Mouse (Mus musculus) kidney, embryonic 14.5 days (tissue): ENCODE results near the gene Skiv2l. TPM values are rescaled to one million over a fixed set of nuclear protein-coding genes. Genes with fewer than 3 reads are reported as not detected.
A peak's percentile ranks its signal among the peaks of the same experiment; 100 is the strongest.

Source experiments
- ATAC-seq: fragments of 200-750 bp; cut with Nextera tagmentation; 2 replicates; pipeline ENCODE4 v1.8.0; 2017; ENCODE audit warnings: moderate number of reproducible peaks, mild to moderate bottlenecking, moderate TSS enrichment, moderate library complexity; ENCODE audit not compliant: low FRiP score, low TSS enrichment
- H3K27ac ChIP-seq: fragments of 300-500 bp; sonication (generic); 2 replicates; pipeline ENCODE4 v1.5.1; 2014; ENCODE audit warnings: low read depth, mild to moderate bottlenecking, low read length, moderate library complexity, mixed read lengths
- H3K27me3 ChIP-seq: fragments of 300-500 bp; sonication (generic); 2 replicates; pipeline ENCODE4 v1.6.1; 2014; ENCODE audit warnings: mild to moderate bottlenecking, low read length; ENCODE audit not compliant: control insufficient read depth, insufficient read depth
- H3K36me3 ChIP-seq: fragments of 300-500 bp; sonication (generic); 2 replicates; pipeline ENCODE4 v1.6.1; 2014; ENCODE audit warnings: low read length, mixed read lengths; ENCODE audit not compliant: control insufficient read depth, insufficient read depth
- H3K4me1 ChIP-seq: fragments of 300-500 bp; sonication (generic); 2 replicates; pipeline ENCODE4 v1.6.1; 2014; ENCODE audit warnings: low read length, mixed read lengths; ENCODE audit not compliant: control insufficient read depth, insufficient read depth
- H3K4me2 ChIP-seq: fragments of 300-500 bp; sonication (generic); replicated peaks from 2 replicates; pipeline ENCODE4 v1.6.1; 2014; ENCODE audit warnings: low read depth, mild to moderate bottlenecking, low read length
- H3K4me3 ChIP-seq: fragments of 300-500 bp; sonication (generic); 2 replicates; pipeline ENCODE4 v1.5.1; 2014; ENCODE audit warnings: mild to moderate bottlenecking, low read length
- H3K9ac ChIP-seq: fragments of 300-500 bp; sonication (generic); 2 replicates; pipeline ENCODE4 v1.6.1; 2014; ENCODE audit warnings: low read depth, mild to moderate bottlenecking, low read length, moderate library complexity
- H3K9me3 ChIP-seq: fragments of 300-500 bp; sonication (generic); 2 replicates; pipeline ENCODE4 v1.6.1; 2016; ENCODE audit warnings: low read length; ENCODE audit not compliant: control insufficient read depth
- WGBS: fragments of 180-500 bp; shearing (Covaris S2); extraction: QIAGEN DNeasy Blood & Tissue Kit; methylation state at CpG from one replicate; pipeline ENCODE4 v1.1.7; 2014; 5-methylcytosine and 5-hydroxymethylcytosine counted together
- polyA plus RNA-seq: library from polyadenylated mRNA; unstranded; fragments of >200 nt; fragmentation: Nextera tagmentation; extraction: Ambion mirVana; gene quantifications from 2 replicates; pipeline ENCODE4 v1.2.1, GENCODE M21; 2014

Gene Skiv2l
- polyA plus RNA-seq = 22.8 and 45.9 TPM in 2 replicates

DNA sequence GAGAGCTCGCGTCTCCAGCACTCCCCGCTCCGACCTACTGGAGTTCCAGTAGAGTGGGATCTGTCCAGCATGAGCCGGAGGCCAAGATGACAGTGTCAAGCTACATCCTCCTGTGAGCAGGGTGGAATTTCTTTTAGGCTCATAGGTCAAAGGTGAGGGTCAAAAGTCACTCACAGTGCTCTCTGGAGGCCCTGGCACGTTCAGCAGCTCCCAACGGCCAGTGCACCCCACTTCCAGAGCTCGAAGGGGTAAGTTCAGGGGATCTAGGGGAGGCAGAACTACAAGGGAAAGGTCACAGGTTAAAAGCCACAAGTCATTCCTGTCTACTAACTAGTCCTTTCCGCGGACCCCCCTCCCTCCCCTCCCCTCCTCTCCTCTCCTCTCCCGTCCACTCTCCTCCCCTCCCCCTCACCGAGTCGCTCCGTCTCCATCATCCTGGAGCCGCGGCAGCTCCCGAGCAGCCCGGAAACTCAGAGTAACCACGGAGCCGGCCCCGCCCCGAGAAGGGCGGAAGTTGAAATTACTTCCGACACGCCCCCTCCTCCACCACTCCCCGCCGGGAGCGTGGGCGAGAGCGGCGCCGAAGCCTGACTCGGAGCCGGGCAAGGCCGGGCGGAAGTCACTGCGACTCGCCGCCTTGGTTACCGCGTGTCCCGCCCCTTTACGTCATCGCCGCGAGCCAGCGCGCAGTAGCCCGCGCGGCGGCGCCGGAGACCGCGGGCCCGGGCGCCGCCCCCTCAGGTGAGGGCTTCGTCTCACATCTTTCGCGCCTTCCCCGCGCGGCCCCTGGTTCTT is at the start of gene Skiv2l, which contains the start of gene Nelfe:
Skiv2l (minus strand) TSS at position 489 of the 795 bp plus-strand sequence.
Nelfe (plus strand) TSS at position 670 of the 795 bp plus-strand sequence.
- under 1% methylated on average over 65 of the region's 65 CpGs for WGBS
- peaks cover 59% of the 10 kb centered on the region for H3K36me3 ChIP-seq
- H3K27me3 ChIP-seq = no peaks in the 10 kb centered on the region
- peak within 1 kb of the TSS; percentile 90 for H3K4me2 ChIP-seq
- peak within 1 kb of the TSS; percentile 95 for H3K4me3 ChIP-seq
- peaks cover 13% of the 10 kb centered on the region for H3K4me1 ChIP-seq
- ATAC-seq = peak; percentile 96
- H3K9ac ChIP-seq = peak within 1 kb of the TSS; percentile 85
- H3K9me3 ChIP-seq = no peaks in the 10 kb centered on the region
- H3K27ac ChIP-seq = peak within 1 kb of the TSS; percentile 17; the same call in 1 of the 2 replicates

DNA sequence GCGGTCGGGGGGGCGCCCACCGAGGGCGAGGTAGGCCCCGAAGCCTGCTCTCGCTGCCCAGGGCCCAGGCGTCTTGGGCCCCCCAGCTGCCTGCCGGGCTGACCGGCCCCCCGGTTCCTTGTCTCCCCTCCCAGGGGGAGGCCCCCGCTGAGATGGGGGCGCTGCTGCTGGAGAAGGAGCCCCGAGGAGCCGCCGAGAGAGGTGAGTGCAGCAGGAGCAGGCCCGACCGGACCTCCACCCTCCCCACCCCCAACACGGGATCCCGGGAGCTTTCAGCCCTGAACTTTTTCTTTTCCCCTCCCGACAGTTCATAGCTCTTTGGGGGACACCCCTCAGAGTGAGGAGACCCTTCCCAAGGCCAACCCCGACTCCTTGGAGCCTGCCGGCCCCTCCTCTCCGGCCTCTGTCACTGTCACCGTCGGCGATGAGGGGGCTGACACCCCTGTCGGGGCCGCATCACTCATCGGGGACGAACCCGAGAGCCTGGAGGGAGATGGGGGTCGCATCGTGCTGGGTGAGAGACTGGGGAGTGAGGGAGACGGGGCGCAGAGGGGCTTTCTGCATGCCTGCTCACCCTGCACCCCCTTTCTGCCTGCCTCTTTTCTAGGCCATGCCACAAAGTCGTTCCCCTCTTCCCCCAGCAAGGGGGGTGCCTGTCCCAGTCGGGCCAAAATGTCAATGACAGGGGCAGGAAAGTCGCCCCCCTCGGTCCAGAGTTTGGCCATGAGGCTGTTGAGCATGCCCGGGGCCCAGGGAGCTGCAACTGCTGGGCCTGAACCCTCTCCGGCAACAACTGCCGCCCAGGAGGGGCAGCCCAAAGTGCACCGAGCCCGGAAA is 49.3 kb upstream of the Skiv2l start:
- peaks cover 26% of the 10 kb centered on the region for H3K36me3 ChIP-seq
- peaks cover 13% of the 10 kb centered on the region for H3K4me1 ChIP-seq
- peak overlapping the region; percentile 93 for H3K9ac ChIP-seq
- no peaks in the 10 kb centered on the region for H3K9me3 ChIP-seq
- 1% methylated on average over 34 of the region's 45 CpGs for WGBS
- peak overlapping the region; percentile 92 for H3K4me3 ChIP-seq
- no peak for ATAC-seq
- H3K4me2 ChIP-seq = peak overlapping the region; percentile 90
- H3K27ac ChIP-seq = peak overlapping the region; percentile 97
- no peaks in the 10 kb centered on the region for H3K27me3 ChIP-seq

DNA sequence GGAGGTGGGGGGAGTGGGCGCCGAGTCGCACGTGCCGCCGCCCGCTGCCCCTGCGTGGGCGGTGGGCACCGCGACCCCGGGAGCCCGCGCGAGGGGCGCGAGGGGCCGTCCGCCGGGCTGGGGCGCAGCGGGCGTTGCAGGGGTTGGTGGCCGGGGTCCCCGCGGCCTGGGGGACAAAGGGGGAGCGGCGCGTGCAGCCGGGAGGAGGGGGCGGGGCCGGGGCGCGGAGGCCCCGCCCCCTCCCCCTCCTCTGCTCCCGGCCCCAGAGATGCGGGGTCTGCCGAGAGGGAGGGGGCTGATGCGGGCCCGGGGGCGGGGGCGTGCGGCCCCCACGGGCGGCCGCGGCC is 48.7 kb upstream of the Skiv2l start:
- no peaks in the 10 kb centered on the region for H3K27me3 ChIP-seq
- H3K4me1 ChIP-seq = peaks cover 13% of the 10 kb centered on the region
- peak overlapping the region; percentile 92 for H3K4me3 ChIP-seq
- 0% methylated on average over 18 of the region's 47 CpGs for WGBS
- H3K27ac ChIP-seq = peak overlapping the region; percentile 97
- peaks cover 24% of the 10 kb centered on the region for H3K36me3 ChIP-seq
- H3K4me2 ChIP-seq = peak overlapping the region; percentile 90
- no peaks in the 10 kb centered on the region for H3K9me3 ChIP-seq
- no peak for ATAC-seq
- H3K9ac ChIP-seq = peak overlapping the region; percentile 93

DNA sequence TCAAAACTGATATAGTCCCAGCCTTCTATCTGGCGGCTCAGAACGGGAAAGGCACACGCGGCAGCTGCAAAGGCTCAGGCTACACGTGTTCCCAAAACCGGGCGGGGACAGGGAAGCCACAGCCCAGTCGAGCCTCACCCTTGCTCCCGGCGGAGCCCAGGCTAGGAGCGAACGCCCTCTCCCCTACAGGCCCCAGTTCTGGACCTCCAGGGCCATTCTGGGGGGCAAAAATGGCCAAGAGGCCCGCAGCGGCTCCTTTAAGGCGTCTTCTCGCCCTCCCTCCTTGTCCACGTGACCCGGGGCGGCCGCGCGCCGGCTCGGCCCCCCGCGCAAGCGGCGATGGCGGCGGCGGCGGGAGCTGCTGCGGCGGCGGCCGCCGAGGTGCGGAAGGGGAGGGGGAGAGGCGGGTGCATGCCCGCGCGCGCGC is 48.2 kb upstream of the Skiv2l start, which contains the start of the genes C2 and Ehmt2:
C2 (minus strand) TSS at position 106 of the 427 bp plus-strand sequence.
Ehmt2 (plus strand) TSS at position 310 of the 427 bp plus-strand sequence.
- H3K9ac ChIP-seq = peak within 1 kb of the TSS; percentile 93
- H3K36me3 ChIP-seq = peaks cover 19% of the 10 kb centered on the region
- H3K9me3 ChIP-seq = no peaks in the 10 kb centered on the region
- H3K4me2 ChIP-seq = peak within 1 kb of the TSS; percentile 90
- peak; percentile 53 for ATAC-seq
- peak within 1 kb of the TSS; percentile 97 for H3K27ac ChIP-seq
- peak within 1 kb of the TSS; percentile 92 for H3K4me3 ChIP-seq
- peaks cover 13% of the 10 kb centered on the region for H3K4me1 ChIP-seq
- under 1% methylated on average over 32 of the region's 44 CpGs for WGBS
- no peaks in the 10 kb centered on the region for H3K27me3 ChIP-seq

DNA sequence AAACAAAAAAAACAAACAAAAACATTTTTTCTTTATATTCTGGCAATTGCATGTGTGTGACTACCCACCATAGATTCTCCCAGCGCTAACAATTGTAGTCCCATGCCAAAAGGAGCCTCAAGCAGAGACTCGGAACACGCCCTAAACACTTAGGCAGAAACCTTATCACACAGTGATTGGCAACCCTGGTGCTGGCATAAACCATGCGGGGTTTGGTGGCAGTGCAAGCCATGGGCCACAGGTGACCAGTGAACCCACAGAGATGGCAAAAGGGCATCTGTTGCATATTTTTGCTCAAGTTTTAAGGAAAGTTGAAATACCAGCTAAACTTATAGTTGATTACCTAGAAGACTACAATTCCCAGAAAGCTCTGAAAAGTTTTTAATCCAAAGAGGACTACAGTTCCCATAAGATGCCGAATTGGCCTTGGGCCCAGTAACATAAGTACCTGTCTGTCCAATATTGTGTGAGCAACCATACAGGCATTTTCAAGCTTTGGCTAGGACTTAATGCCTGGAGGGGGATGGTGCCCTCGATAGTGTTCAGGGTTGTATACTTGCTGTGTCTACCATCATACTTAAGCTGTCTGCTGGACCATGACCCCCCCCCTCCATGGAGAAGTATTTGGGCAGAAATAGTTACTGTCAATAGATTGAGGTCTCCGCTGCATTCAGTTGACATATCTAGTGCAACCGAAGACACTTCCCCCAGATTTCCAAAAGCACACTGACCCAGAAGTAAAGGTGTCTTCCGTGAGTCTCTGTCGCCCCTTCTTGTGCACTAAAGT is 47.6 kb upstream of the Skiv2l start:
- Histone ChIP-seq H3K9me3 (no peaks in the 10 kb centered on the region), H3K9ac (peak overlapping the region; percentile 93), H3K4me2 (peak overlapping the region; percentile 90), H3K4me1 (peaks cover 10% of the 10 kb centered on the region), H3K4me3 (peak overlapping the region; percentile 92), H3K27me3 (no peaks in the 10 kb centered on the region), H3K27ac (peak overlapping the region; percentile 97), H3K36me3 (peaks cover 13% of the 10 kb centered on the region)
- 16% methylated on average over 10 of the region's 10 CpGs for WGBS
- no peak for ATAC-seq

DNA sequence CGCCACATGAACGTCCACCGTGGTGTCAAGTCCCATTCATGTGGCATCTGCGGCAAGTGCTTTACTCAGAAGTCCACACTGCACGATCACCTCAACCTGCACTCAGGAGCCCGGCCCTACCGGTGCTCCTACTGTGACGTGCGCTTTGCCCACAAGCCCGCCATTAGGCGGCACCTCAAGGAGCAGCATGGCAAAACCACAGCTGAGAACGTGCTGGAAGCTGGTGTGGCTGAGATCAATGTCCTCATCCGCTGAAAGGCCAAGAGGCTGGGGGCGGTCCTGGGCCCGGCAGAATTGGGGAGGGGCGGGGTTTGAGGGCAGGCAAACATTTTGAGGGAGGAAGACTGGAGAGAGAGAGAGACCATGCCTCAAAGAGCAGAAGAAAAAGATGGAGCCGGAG is 46.4 kb upstream of the Skiv2l start:
- WGBS = 87% methylated on average over 17 of the region's 17 CpGs
- Histone ChIP-seq H3K27ac (no peak overlapping the region), H3K36me3 (peaks cover 7% of the 10 kb centered on the region), H3K9me3 (no peaks in the 10 kb centered on the region), H3K4me2 (peak overlapping the region; percentile 8; the same call in 1 of the 2 replicates), H3K4me3 (no peak overlapping the region), H3K27me3 (no peaks in the 10 kb centered on the region), H3K4me1 (peaks cover 10% of the 10 kb centered on the region), H3K9ac (no peak overlapping the region)
- no peak for ATAC-seq

DNA sequence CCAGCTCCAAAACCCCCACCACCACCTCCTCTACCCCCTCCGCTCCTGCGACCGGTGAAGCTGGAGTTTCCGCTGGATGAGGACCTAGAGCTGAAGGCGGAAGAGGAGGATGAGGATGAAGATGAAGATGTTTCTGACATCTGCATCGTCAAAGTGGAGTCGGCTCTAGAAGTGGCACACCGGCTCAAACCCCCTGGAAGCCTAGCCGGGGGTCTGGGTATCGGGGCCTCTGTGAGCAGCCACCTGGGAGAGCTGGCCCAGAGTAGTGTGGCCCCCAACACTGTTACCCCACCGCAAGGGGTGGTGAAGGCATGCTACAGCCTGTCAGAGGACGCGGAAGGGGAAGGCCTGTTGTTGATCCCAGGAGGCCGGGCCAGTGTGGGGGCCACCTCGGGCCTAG is 45.7 kb upstream of the Skiv2l start:
- Histone ChIP-seq H3K27me3 (no peaks in the 10 kb centered on the region), H3K9me3 (no peaks in the 10 kb centered on the region), H3K9ac (peak overlapping the region; percentile 78; the same call in 1 of the 2 replicates), H3K4me1 (peaks cover 10% of the 10 kb centered on the region), H3K36me3 (peaks cover 7% of the 10 kb centered on the region), H3K4me3 (peak overlapping the region; percentile 53), H3K27ac (peak overlapping the region; percentile 75; the same call in 1 of the 2 replicates), H3K4me2 (peak overlapping the region; percentile 79)
- WGBS = 93% methylated on average over 15 of the region's 15 CpGs
- ATAC-seq = no peak

DNA sequence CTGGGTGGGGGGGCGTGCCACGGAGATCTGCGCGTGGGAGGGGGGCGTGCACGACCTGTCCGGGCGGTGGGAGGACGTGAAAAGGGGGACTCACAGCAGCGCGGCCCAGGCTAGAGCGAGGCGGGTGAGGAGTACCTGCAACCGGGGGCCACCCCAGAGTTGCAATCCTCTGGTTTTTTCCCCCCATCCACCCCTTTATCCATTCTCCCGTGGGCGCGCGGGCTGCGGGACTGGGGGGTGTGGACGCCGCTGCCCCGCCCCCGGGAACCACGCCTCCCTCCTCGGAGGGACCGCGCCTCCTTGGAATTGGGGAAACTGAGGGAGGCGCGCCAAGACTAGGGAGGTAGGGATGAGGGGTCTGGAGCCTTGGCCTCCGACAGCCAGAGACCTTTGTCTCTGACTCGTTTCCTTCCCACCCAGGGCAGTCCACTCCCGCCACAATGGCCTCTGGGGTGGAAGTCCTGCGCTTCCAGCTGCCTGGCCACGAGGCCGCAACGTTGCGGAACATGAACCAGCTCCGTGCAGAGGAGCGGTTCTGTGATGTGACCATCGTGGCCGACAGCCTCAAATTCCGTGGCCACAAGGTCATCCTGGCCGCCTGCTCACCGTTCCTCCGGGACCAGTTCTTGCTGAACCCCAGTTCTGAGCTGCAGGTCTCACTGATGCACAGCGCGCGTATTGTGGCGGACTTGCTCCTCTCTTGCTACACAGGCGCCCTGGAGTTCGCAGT is 45.0 kb upstream of the Skiv2l start:
- H3K9ac ChIP-seq = peak overlapping the region; percentile 78
- WGBS = 6% methylated on average over 49 of the region's 51 CpGs
- peaks cover 7% of the 10 kb centered on the region for H3K36me3 ChIP-seq
- H3K4me2 ChIP-seq = peak overlapping the region; percentile 79
- peak overlapping the region; percentile 75 for H3K27ac ChIP-seq
- no peaks in the 10 kb centered on the region for H3K27me3 ChIP-seq
- peaks cover 10% of the 10 kb centered on the region for H3K4me1 ChIP-seq
- ATAC-seq = peak; percentile 21
- peak overlapping the region; percentile 53 for H3K4me3 ChIP-seq
- H3K9me3 ChIP-seq = no peaks in the 10 kb centered on the region
